Mouse (Mus musculus): ENCODE results near the gene Ppm1n.

DNA sequence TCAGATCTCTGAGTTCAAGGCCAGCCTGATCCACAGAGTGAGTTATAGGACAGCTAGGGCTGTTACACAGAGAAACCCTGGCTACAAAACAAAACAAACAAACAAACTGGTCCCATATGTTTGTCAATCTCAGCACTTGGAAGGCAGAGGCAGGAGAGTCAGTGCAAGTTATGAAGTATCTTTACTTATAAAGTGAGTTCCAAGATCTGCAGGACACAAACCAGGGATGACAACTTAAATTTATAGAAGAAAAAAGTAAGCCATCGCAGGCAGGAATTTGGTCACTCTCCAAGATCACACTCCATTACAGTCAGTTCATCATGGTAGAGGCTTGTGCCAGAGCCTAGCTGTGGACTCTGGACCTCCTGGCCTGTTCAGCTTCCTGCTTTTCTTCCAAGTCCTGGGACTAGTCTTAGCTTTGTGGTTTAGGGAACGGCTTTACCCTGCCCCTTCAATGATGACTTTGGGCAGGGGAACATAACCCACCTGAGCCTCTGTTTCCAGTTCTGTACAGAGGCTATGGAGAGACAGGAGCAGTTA lies 49.8 kb downstream of the Ppm1n start:
- TF ChIP-seq CTCF (IDR thresholded peaks at IDR 0.05; ENCODE audit: borderline replicate concordance, insufficient read depth, low read length), result no peak
- no peak for TF ChIP-seq POLR2A (IDR thresholded peaks at IDR 0.05; ENCODE audit: low read depth, low read length)

Measured in embryonic fibroblast, embryonic 13.5 days (primary cell).